Mouse (Mus musculus) heart, adult 9 months (tissue): ENCODE data around the gene Clhc1.

Experiments used
- DNase-seq, 2 experiments: peaks; one replicate each; pipeline ENCODE4 v3.0.0; 2022; ENCODE audit warnings: low spot score in 2 of 2

Gene Clhc1

DNA sequence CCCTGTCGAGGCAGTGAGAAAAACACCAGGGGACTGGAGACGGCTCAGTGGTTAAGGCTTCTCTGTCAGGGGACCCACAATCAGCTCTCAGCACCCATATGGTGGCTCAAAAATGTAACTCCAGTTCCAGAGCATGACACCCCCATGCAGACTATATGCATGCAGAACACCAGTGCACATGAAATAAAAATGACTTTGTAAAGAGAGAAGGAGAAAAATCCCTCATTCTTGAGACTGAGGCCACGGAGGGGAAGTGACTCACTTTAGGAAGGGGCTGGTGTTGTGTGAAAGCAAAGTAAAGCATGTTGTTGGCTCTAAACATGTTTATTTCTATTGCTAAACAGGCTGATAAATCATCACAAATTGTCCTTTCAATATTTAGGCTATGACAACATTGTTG lies 13.2 kb downstream of the Clhc1 start:
- DNase-seq = no peak

DNA sequence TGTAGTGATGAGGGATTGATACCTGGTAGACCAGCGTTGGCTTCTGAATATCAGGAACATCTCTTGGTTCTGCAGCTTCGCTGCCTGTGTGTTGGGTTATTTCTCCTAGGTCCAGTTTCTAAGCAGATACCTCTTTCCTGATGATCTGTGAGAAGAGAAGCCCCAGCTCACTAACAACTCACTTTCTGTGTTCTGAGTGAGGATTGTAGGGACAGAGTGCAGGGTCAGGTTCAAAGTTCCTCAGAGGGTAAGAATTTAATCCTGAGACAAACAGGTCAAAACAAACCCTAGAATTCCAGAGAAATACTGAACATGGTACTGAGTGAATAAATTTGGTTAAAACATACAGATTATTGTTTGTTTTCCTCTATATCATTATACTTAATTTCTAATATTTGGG lies 15.7 kb downstream of the Clhc1 start:
- no peak for DNase-seq

DNA sequence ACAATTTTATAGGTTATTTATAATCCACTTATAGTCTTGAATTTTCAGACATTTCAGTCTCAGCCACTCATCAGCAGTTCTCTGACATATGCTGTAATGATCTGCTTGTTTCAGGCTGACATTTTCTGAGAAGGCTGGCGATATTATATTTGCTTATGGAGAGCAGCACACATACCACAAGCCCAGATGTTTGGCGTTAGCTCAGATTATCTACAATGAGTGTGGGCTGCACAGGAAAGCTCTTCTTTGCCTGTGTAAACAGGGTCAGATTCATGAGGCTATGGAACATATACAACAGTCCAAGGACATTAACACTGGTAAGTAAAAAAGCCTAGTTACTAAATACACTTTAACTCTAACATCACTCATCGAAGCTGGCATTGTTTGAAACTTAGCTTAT lies 23.8 kb downstream of the Clhc1 start:
- DNase-seq = no peak

DNA sequence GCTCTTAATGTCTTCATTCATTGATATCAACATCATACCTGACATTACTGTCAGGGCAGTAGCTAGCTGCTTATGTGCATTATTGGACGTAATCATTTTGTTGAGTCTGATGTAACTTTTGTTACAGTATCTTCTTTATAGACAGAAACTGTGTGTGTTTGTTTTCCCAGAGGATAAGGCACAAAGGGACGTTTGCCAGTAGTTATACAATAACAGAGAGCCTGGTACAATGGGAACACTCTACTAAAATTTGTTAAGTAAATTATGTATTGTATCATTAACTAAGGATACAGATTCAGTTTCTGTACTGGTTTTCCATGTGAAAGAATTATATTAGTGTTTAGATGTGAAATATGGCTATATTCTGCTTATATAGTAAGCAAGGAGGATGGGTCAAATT lies 24.9 kb downstream of the Clhc1 start:
- DNase-seq = no peak

DNA sequence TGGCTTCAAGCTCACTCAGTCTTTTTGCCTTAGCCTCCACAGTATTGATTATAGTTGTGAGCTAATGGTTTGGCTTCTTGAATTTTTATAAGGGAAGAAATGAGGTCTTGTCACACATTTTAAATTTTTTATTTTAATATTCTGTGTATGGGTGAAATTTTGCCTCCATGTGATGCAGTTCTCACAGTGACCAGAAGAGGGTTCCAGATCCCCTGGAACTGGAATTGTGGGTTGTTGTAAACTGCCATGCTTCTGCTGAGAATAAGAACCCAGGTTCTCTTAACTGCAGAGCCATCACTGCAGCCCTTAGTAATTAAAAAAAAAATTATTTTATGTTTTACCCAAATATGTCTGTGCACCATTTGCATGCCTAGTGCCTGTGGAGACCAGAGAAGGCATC lies 31.9 kb downstream of the Clhc1 start:
- no peak for DNase-seq

DNA sequence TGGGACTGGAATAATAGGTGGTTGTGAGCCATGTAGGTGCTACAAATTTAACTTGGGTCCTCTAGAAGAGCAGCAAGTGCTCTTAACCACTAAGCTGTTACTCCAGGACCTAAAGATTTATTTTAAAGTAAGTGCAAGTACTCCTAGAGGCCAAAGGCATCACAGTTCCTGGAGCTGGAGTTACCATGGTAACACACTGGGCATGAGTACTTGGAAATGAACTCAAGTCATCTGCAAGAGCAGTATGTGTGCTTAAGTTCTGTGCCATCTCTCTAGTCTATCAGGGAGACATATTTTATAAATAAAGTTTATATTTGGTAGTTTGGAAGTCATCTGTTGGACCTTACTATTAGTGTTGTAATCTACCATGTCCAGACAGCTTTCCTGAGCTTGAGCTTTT lies 47.5 kb downstream of the Clhc1 start:
- DNase-seq = no peak

DNA sequence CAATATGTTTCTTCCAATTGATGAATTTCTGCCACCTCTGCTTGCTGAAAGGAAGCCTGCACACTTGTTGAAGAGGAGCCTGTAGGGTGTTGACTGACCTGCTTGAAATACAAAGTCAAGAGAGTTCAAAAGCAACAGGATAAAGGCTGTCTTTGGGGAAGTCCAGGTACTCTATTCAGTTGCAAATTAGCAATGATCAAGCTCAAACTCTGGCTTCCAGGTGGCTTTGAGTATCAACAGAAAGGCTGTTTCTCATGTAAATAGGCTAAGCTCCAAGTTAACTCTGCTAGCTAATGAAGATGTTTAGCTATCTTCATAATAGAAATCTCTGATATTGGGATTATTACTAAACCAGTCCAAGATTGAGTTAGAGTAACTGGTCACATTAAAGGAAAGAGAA lies 49.4 kb downstream of the Clhc1 start:
- no peak for DNase-seq

DNA sequence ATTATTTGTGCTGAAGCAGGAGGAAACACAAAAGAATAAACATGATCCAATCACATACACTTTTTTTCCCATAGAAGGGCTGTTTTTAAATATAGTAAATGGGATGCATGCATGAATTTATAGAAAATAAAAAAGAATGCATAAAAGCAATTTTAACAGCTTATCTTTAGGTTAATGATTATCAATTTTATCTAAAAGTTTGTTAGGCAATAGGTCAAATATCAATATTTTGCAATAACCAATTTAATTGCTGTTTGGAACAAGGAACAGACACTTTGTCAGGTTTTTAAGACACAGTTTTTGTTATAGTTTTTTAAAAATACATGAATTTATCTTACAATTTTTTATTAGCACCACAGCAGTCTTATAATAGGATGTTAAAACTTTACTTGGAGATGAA lies 51.2 kb downstream of the Clhc1 start:
- no peak for DNase-seq

DNA sequence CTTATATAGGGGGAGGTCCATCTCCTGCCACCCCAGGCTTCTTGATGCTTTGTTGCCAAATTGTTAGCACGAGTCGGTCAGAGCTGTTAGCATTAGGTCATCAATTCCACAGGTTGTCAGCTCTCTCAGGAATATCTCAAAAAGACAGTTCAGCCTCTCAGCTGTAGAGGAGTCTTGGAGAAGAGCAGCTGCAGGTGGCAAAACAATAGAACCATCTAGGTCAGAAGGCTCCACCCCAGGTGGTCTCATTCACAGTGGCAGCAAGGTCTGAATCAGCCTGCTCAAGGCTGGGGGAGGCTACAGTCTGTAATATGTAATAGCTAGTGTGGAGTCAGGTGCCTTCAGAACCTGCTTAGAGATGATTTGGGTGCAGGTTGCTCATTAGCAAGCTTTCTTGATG lies 55.8 kb downstream of the Clhc1 start:
- no peak for DNase-seq

DNA sequence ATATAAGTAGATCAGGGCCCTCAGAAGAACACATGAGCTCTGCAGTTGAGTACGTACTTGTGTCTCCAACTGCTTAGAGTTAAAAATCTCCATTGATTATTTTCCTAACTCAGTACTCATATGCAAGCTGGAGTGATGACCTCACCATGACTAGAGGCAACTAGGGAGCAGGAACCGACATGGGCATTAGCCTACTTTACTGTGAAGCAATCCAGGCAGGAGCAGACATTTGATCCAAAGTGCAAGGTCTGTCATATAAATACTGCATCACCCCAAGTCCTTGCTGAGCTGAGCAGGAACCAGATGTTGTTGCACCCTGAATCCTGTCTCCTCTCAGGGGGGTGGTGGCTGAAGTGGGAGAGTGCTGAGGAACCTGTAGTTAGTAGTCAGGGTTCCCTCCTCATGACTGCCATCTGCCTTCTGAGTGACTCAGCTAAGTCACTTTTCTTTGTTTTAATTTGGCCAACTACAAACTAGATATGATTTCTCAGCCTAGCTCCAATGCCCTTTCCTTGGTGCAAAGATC lies 59.8 kb downstream of the Clhc1 start:
- no peak for DNase-seq

DNA sequence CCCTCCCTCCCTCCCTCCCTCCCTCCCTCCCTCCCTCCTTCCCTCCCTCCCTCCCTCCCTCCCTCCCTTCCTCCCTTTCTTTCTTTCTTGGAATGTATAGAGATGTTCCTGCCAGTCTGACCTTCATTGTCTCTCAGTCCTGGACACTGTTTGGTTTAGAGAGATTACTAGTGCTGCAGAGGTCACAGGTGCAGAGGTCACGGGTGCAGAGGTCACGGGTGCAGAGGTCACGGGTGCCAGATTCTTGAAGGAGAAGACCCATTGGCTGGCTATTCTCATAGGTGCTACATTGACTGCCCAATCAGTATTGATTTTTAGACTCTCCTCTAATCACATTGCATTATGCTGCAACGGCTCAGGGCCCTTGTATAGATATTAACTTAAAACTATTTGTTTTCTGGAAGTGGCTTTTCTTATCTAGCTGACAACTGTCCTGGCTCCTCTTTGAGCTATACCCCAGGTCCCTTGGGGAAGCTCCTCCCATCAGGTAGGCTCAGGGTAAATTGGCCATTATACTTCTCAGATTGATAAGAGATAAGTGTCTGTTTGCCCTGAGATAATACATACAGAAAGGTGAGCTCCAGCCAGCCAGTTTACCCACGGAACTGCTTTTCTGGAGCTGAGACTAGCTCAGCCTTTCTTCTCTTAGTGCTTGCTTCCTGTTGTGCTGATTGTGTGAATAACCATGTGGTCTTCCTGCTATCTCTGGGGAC lies 62.2 kb downstream of the Clhc1 start:
- no peak for DNase-seq

DNA sequence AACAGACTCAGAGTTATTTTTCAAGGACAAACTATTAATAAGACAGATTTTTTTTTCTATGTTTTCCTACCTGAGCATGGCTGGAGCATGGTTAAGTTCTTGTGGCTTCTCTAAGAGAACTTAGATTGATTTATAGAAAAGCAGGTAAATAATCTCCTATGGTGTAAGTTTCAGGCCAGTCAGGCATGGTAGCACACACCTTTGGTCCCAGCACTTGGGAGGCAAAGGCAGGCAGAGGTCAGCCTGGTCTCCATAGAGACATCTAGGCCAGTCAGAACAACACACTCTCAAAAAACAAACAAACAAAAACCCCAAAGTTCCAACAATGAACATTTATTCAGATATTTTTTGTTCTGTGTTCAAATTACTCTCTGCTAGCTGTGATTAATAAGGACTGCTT lies 64.3 kb downstream of the Clhc1 start:
- no peak for DNase-seq

DNA sequence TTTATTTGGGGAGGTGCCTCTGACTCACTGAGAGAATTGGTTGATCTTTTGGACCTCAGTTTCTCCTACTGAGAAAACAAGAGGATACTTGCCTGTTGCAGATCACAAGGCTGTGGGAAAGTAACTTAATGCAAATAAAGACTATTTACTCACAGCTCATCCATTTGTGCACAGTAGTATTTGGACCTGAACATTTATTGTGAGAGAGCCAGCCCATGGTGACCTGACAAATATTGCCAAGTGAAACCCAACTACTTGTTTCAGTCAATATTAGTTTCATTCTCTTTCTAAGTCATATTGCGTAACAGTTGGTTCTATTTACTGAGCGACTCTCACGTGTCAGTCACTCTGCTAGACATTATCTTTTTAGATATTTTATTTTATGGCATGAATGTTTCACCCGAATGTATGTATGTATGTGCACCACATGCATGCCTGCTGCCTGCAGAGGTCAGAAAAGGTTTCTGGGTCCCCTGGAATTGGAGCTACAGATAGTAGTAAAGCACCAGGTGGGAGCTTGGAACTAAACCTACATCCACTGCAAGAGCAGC lies 65.5 kb downstream of the Clhc1 start:
- DNase-seq = no peak

DNA sequence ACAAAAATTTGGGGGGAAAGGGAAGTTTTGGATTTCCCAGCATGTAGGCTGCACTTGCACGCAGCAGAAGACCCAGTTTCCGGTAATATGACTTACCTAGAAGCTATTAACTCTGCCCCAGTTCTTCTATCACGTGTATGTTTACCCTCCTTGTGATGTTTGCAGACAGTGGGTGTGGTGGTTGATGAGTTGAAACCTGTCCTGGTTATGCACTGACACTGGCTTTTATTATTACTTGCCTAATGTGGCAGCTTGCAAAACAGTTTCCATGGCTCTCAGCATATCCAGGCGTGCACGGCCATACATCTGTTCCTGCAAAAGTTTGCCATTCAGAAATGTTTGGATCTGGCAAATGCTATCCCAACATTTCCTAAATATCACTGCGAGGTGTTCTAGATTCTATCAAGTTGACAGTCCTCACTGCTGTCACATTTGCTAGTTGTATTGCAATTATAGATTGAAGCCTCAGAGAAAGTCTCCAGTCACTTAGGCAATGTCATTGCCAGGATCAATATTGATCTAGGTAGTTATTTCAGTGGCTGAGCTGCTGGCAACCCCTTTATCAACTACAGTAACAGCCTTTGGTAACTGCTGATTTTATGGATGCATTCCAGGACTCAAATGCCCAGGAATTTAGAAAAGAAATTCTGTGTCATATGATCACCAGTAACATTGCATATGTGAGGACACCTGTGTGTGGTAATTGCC lies 66.6 kb downstream of the Clhc1 start:
- DNase-seq = no peak

DNA sequence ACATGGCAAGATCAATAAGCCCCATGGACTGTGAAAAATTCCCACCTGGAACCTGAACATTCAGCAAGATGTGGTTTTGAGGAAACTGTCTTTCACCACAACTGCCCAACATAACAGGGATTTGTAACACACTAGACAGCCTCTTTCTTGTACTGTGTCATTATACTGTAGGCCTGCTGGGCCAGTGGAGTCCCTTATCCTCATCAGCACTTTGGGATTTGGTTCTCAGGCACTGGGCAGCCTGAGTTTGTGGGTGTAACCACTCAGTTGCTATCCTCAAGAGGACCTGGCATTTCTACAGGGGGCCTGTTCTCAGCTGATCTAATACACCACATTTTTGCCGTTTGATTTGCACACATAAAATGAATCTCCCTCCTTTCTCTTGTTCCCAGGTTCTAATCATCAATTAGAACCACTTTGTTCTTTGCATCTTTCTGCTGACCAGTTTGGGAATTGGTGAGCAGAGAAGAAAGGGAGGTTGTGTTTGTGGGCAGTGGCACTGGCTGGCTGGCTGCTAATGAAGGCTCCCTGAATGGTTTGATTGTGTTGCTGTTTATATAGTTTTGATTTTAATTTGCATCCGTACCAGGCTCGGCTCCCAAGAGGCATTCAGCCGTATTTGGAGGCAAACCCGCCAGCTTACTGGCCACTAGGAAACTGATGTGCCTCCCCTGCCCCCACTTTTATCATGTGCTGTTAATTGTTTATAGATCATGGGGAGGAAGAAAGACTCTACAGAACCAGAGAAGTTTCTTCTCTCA lies 74.5 kb downstream of the Clhc1 start:
- no peak for DNase-seq

DNA sequence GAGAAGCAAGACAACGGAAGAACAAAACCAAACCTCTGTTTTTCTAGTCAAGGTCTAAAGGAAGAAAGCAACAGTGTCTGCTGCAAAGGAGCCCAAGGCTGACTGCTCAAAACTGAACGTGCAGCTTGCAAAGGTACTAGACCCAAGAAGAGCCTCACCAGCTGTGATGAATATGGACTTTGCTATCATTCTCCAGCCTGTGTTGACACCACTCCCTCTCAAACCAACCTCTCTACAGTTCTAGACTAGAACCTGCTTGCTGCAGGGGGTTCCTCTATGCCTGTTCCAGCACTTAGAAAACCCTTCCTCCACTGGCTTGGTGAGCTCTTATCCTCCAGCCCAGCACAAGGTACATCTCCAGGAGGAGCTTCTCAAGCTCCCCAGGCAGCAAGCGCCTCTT lies 75.6 kb downstream of the Clhc1 start:
- DNase-seq = no peak

DNA sequence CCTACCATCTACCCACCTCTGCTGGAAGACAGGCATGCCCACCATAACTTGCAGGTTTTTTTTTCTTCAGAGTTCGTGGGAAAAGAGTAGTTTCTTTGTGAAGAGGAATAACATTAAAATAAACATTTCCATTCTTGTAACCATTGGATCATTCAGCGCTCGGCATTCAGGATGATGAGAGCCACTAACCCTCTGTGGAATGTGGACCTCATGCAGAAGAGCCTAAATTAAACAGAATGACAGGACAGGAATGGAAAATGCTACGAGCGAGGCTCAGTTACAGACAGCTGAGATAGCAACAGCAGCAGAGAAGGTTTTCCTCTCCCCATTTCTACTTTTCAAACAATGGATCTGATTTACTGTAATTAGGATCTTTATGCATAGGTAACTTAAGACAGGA lies 78.8 kb downstream of the Clhc1 start:
- DNase-seq = no peak

DNA sequence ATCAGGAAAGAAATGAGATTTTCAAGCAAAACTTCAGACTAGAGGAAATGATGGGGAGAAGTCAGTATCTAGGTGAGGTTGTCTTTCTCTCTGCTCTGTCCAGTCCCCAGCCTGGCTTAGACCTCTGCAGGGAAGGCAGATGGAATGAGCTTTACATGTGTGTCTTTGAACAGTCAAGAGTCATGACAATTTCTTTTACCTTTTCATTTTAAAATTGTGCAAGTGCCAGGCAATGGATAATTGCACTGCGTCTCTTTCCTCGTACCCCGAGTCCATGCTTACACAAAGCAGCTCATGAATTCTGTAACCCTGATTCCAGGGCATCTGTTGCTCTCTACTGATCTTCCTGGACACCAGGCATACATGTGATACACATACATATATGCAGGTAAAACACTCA lies 80.0 kb downstream of the Clhc1 start:
- no peak for DNase-seq
